Mouse (Mus musculus): ENCODE data around the gene Tecpr2.

Tecpr2 gene

DNA sequence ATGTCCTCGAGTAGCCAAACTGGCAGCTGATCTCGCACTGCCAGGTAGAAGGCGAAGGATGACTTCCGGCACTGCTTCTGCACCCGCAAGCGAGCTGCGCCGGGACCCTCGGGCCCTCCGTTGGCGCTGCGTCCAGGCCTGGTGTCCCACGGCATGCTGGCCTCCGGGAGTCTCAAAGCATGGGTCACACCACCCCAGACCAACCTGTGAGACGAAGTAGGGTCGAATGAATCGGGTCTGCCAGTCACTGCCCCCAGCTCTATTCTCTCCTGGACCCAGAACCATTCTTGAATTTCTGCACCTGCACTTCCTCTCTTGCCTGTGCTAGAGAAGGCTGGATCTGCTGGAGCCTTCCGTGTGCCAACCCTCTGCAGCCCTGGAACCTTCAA is 88.3 kb downstream of the Tecpr2 start:
- no peak for DNase-seq (ENCODE audit: low read depth, low spot score)

DNA sequence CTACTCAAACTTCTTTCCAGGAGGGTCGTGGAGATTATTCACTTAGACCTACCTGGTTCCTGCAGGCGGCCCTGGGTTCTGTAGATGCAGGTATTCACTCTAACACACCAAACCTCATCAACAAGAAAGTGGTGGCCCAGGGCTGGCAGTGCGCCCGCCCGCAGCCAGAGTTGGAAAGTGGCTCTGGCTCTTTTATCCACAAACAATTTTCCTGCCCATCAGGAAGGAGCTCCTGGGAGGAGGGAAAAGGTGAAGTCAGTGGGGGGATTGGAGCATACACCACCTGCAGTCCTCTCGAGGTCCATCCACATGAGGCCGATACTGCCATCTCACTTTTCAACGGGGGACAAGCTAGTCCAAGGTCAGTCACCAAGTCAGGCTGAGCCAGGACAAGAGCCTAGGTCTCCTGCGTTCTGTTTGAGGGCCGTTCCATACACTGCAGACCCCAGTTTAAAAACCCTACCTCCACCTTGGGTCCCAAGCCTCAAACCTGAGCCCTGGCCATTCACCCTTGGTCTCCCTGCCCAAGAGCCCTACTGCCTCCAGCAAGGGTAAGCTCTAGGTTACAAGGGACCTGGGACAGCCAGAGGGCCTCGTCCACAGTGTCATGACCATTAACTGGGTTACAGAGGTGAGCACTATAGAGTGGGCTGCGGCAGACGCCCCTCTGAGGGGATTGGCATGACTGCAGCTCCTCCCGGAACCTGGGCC is 89.0 kb downstream of the Tecpr2 start:
- no peak for DNase-seq (ENCODE audit: low read depth, low spot score)

DNA sequence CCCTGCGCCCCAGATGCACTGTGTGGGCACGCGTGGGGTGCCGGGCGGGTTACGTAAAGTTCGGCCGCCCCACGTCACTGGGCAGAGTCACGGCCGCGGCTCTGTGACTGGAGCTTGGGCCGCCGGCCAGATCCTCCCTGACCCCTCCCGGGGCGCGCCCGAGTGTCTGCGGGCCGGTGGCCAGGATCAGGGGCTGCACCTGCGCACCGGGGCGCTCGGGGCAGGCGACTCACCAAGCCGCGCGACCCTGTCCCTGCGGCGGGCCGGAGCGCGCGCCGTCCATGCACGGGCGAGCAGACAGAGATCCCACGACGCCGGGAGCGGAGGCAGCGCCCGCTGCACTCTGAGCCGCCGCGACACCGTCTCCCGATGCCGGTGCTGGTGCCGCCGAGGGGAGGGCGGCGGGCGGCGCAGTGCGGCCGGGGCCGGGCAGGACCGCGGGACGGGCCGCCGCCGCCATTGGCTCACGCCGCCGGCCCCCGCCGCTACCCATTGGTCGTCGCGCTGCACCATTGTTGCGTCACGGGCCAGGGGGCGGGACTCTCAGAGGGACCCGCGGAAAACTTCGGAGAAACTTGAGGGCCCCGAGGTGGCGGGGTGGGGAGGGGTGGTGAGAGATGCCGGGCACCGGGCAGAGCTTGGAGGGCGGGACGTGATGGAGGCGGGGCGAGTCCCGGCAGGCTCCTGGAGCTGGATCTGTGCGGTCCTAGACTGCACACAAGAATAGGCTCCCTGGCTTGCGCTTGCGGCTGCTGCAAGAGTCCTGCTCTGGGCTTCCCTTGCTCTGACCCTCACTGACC is 89.7 kb downstream of the Tecpr2 start, which contains the start of gene Ankrd9:
Gene Ankrd9, minus strand, starts transcription at position 434 of the 800 bp plus-strand sequence.
- DNase-seq (ENCODE audit: low read depth, low spot score) = peak; percentile 90

DNA sequence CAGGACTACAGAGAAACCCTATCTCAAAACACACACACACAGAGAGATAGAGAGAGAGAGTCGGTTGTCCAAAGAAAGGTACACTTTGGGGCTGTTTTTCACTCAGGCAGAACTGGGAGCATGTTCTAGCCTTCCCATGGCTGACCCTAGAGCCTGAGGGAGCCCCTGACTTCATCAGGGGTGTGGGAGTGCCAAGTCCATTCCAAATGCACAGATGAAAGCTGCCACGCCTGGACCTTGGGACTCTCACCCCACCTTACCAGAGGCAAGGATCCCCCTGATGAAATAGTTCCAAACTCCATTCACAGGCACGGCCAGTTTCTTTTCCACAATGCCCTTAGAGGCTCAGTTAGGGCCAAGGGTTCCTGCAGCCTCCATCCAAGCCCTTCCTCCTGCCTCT is 90.7 kb downstream of the Tecpr2 start:
- no peak for DNase-seq (ENCODE audit: low read depth, low spot score)

DNA sequence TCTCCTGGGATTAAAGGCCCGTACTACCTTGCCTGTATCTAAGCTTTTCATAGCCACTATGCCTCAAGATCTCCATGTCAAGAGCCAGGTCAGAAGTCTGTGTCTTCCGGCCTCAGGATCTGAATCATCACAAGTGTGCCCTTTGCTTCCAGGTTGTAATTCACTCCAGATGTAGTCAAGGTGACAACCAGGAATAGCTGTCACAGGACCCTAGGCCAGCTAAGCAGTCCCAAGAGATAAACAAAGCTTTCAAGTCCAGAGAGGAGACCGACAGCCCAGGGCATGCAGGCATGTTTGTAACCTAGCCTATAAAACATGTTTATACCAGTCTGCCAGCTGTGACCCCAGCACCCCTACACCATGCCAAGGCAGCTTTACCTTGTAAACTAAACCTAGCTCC is 92.7 kb downstream of the Tecpr2 start:
- DNase-seq (ENCODE audit: low read depth, low spot score) = no peak

DNA sequence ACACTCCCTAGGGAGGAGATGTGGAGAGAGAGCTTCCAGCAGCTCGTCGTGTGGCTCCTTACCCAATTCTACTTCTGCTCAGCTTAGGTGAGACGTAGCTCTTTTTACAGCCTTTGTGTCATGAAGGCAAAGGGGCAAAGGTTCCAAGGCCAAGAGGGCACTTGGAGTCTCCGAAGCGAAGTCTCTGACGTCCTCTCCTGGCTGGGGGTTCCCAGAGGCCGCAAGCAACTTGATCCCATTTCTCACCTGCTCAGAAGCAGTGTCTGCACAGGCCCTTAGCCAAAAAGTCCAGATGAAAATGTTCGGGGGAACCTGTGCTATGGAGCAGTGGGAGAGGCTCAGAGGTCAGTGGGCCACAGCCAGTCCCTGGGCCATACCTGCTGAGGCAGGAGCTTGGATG is 94.0 kb downstream of the Tecpr2 start:
- DNase-seq (ENCODE audit: low read depth, low spot score) = no peak

DNA sequence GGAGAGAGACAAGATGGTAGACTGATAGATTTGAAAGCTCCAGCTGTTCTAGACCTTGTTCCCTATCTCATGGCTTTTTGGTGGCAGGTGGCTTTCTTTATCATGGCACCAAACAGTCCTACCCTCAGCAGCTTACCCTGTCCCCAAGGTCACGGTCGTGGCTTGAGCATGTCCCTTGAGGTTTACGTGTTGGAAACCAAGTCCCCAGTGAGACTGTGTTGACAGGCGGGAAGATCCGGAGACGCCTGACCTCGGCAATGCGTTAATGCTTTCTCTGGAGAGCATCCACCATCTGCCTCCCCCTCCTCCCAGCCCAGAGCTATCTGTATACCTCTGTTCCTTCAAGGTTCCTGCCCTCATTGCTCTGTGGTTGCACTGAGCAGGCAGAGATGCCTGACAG is 94.7 kb downstream of the Tecpr2 start:
- no peak for DNase-seq (ENCODE audit: low read depth, low spot score)

DNA sequence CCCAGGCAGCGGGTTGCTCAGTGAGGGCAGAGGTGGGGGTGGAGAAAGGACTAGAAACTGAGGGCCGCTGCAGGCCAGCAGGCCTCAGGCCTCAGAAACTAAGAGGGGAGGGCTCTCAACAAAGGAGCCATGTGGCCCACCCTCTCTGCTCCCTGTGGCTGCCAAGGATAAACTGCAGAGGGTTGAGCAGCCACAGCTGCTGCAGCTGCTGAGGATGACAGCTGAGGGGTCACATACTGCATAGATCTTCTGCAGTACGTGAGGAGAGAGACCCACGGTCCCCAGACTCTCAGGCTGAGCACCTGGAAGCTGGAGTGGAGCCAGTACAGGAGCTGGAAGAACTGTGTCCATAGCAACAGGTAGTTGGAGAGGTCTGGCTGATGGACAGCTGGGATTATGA is 95.5 kb downstream of the Tecpr2 start:
- DNase-seq (ENCODE audit: low read depth, low spot score) = no peak

DNA sequence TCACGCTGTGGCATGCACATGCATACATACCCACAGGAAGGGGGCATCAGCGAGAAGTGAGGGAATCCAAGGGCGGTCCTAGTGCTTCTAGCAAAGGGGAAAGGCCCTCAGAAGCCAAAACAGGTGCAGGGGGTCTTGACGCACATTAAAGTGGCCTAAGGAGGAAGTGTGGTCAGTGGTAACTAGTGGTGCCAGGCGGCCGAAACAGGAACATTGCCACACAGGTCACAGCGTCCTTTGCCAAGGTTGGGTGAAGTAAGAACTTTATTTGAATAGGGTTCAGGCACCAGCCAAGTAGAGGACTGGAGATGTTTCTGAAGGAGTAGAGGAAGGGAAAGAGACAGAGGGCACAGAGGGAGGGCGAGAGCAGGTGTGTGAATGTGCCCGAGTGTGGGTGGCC is 96.1 kb downstream of the Tecpr2 start:
- no peak for DNase-seq (ENCODE audit: low read depth, low spot score)

DNA sequence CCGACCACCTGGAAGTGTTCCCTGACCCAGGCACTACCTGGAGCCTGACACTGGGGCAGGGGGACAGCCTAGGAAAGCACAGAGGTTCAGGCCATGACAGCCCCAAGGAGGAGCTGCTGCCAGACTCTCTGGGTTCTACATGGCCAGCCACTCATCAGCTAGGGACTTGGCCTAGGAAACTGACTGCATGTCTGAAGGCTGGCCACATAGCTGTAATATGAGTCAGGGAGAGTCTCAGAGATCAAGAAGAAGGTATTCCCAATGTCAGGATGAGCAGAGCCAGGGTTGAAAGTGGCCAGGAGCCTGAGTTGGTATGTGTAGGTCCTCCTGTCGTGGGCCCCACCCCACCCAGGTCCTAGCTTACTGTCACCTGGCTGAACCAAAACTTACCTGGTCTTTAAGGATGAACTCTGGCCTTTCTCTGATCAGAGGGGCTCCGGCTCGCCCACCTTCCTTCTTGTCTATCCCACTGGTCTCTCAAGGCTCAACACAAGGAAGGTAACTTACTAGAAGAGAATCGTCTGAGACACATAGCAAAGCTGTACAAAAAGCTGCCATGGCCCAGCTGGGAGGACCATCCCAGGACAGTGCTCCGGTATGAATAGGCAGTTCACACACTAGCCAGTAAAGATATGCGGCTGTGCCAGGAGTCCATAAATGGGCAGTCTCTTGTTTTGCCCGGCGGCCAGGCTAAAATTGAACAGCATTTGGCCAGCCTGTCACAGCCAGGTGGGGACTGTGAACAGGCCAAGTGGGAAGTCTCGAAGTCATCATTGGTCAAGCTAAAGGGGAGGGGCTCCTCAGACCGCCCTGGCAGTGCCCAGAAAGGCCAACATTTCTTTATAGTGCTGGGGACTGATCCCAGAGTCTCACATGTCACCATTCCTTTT is 97.7 kb downstream of the Tecpr2 start:
- DNase-seq (ENCODE audit: low read depth, low spot score) = peak; percentile 54

DNA sequence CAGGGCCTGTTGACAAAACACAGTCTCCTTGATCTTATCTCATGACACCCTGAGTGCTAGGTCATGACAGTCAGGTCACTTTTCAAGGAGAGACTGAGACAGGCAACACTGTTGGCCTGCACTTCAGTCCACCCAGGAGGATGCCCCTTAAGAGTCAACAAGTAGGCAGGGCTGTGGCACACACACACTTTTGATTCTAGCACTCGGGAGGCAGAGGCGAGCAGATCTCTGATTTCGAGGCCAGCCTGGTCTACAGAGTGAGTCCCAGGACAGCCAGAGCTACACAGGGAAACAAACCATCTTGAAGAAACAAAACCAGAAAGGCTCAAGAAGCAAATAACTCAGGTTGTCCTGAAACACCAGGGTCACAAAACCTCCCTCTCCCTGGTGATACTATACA is 100.3 kb downstream of the Tecpr2 start:
- no peak for DNase-seq (ENCODE audit: low read depth, low spot score)

DNA sequence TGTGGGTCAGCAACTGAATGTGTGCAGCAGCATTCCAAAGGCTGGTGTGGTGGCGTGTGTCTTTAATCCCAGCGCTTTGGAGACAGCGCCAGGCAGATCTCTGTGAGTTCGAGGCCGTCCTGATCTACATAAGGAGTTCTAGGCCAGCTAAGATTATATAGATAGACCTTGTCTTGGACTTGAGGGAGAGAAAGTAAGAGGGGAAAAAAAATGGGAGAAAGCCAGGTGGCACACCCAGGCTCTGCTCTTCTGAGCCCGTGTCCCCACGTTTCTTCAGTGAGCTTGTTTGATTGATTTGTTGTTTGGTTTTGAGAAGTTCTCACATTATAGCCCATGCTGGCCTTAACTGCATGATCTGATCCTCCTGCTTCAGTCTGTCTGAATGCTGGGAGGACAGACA is 101.4 kb downstream of the Tecpr2 start:
- no peak for DNase-seq (ENCODE audit: low read depth, low spot score)

DNA sequence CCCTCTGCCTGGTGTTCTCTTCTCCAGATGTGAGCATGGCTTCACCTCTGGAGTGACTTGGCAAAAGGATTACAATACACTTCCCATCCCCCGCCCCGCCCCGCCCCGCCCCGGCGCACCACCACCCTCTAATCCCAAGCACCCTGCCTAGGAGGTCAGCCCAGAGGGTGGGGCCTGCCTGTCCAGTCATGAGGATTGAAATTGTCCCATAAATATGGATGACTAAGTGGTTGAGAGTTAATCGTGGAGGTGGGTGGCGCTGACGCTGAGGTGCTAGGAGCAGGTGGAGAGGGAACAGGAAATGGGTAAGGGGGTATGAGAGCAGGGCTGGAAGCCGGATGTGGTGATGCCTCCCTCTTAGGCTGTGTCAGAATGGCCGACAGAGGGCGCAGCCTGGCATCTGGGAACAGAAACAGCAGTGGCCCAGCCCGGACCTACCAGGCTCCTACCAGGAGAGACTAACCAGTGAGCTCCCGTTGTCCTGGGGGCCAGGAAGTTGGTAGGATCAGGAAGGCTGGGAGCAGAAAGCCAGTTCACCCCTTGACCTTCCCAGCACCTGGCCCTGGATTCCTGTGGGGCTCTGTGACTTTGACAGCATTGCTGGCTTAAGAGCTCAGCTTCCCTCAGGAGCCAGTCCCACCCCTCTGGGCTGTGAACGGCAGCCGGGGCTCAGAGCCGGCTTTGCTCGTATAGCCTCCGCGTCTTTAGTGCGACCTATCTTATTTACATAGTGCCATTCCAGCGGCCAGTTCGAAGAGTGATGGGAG is 102.5 kb downstream of the Tecpr2 start:
- DNase-seq (ENCODE audit: low read depth, low spot score) = peak; percentile 85

DNA sequence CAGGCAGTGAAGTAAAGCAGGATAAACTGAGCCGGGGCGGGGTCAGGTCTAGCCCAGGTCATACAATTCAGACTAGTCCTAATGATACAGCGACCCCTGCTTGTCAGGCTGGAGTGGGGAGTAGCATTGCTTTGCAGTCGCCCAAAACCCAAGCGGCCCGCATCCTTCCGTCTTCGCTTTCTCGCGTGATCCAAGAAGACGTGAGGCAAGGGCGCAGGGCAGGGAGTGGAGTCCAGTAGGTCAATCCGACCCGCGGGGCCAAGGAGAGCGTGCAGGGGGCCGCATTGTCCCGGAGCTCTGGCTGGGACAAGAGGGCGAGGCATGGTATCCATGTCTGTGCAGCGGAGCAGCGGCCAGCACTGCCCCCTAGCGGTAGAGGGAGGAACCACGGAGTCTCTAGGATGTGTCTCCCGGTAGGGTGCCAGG is 103.1 kb downstream of the Tecpr2 start:
- peak; percentile 85 for DNase-seq (ENCODE audit: low read depth, low spot score)

DNA sequence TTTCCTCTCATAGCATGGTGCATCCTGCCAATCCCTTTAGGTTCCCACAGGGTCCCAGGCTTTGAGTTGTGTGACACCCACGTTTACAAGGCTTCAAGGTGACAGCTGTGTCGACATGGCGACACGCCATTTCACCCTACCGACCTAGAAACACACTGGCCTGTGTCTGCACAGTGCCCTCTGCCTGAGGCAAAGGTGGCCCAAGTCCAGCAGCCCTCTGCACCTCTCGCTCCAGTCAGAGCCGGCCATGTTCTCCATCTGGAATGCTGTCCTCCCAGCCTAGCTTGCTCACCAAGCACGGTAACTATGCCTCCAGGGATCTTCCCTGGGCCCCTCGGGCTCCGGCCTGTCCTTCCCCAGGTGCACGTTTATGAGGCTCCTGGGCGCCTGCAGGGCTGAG is 103.7 kb downstream of the Tecpr2 start:
- no peak for DNase-seq (ENCODE audit: low read depth, low spot score)

DNA sequence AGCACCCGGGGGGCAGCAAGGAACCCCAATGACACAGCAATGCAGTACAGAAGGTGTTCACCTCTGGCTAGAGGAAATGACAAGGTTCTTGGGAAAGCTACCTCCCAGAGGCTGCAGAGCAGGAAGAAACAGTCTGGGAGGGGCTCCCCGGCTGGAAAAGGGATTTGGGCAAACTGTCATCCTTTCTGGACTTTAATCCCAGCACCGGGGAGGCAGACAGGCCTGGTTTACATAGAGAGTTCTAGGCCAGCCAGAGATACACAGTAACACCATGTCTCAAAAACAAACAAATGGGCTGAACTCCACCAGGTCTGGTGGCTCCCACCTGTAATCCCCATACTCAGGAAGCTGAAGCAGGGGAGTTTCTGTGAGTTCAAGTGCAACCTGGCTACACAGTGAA is 104.2 kb downstream of the Tecpr2 start:
- no peak for DNase-seq (ENCODE audit: low read depth, low spot score)

DNA sequence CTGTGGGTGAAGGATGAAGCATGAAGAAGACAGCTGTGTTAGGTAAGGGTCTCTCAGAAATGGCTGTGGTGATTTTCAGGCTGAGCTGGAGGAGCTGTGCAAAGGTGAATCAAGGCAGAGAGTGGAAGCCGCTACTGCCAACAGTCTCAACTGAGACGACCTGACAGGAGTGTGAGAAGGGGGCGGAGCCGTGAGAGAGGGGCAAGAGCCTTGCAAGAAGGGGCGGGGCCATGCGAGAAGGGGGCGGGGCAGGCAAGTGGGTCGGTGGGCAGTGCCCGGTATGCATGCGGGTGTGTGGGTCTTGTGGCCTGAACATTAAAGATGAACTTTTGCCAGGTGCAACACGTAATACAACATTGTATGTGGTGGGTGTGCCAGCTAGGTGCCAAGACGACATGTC is 105.6 kb downstream of the Tecpr2 start:
- DNase-seq (ENCODE audit: low read depth, low spot score) = no peak

DNA sequence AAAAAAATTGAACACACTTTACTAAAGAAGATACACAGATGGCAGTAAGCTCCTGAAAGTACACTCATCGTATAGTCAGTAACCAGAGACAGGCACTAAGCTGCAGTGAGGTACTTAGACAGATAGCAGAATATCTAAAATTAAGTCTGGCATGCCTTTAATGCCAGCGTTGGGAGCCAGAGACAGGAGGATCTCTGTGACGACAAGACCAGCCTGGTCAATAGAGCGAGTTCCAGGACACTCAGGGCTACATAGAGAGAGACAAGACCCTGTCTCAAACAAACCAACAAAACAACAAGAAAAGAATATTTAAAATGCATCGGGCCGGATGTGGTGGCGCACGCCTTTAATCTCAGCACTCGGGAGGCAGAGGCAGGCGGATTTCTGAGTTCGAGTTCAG is 109.0 kb downstream of the Tecpr2 start:
- no peak for DNase-seq (ENCODE audit: low read depth, low spot score)

DNA sequence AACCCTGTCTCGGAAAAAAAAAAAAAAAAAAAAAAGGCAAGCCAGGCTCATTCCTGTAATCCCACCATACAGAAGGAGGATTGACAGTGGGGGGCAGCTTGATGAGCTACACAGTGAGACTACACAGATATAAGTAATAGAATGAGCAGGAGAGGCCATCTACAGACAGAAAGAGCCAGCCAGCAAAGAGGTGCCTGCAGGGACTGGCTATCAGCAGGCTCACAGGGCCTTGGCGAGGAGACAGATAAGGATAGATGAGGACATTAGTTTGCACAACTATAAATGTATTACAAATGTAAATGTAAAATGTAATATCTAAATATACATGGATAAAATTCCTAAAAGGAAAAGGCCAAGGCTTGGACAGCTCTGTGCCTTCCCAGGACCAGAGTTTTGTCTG is 110.8 kb downstream of the Tecpr2 start:
- no peak for DNase-seq (ENCODE audit: low read depth, low spot score)

DNA sequence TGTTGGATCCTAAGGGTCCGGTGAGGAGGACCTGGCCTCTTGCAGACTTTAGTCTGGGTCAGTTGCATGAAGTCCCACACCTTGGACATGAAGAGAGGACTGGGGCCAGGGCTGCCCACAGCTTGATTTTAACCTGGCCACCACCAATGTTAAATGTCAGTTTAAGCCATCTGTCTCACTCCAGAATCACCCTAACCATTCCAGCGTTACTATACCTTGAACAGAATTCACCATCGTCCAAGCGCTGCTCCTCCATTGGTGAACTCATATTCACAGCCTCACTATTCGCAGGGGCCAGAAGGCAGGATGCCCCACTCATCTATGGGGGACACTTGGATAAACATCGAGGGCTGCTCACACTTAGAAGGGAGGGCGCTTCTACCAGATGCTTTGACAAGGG is 111.9 kb downstream of the Tecpr2 start:
- DNase-seq (ENCODE audit: low read depth, low spot score) = no peak

DNA sequence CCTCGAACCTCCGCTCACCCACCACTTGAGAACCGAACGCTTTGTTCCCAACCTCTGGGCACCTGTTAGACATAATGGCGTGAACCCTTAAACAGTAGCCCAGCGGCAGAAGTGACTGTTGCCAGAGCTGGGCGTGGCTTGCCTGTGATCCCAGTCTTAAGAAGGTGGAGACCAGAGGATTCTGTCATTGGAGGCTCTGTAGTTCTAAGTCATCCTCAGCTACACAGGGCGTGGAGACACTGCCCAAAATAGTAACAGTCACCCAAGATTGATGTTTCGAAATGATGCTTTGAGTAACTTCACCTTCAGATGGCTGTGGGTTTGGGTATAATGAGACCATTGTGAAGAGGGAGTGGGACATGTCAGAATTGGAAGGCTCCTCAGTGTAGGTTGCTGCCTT is 115.1 kb downstream of the Tecpr2 start:
- DNase-seq (ENCODE audit: low read depth, low spot score) = no peak
